Mouse (Mus musculus): ENCODE measurements around the gene Gusb.
A peak's percentile ranks its signal among the peaks of the same experiment; 100 is the strongest.
"Not testable (repeated sequence)": the region's sequence is repeated elsewhere in the genome, so short reads cannot be mapped to it uniquely, and the experiment has no call there.

Gene Gusb

GRCm38 (mm10) chr5:130002301-130003146 lies at the start of gene Gusb:
Gusb (minus strand) TSS chr5:130003049.
- peak; percentile 46 to 80 for DNase-seq (ENCODE audit: low spot score in 2 of 2)

GRCm38 (mm10) chr5:130052510-130052909 lies 49.7 kb upstream of the Gusb start:
- DNase-seq (ENCODE audit: low spot score in 2 of 2), result no peak

GRCm38 (mm10) chr5:130051073-130051860 lies 48.4 kb upstream of the Gusb start:
- no peak for DNase-seq (ENCODE audit: low spot score in 2 of 2)

GRCm38 (mm10) chr5:130050416-130050815 lies 47.6 kb upstream of the Gusb start:
- DNase-seq (ENCODE audit: low spot score in 2 of 2), result no peak

- no peak for DNase-seq (ENCODE audit: low spot score in 2 of 2)
These were observed 46.1 kb upstream of the Gusb start for GRCm38 (mm10) chr5:130048786-130049520.

DNA sequence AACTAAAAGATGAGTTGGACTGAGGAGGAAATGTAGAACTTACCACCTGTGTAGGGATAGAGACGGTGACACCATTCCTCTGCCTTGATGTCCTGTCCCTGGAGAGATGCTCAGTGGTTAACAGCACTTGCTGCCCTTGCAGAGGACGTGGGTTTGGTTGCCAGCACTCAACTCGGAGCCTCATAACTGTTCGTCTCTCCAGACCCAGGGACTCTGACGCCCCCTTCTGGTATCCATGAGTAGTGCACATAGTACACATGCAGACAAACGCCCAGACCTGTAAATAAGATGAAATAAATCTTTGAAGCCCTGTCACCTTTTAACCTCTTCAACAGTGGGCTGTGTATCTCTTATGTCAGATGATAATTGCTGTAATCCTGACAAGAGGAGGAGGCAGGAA lies 44.2 kb upstream of the Gusb start:
- DNase-seq (ENCODE audit: low spot score in 2 of 2), result no peak

DNA sequence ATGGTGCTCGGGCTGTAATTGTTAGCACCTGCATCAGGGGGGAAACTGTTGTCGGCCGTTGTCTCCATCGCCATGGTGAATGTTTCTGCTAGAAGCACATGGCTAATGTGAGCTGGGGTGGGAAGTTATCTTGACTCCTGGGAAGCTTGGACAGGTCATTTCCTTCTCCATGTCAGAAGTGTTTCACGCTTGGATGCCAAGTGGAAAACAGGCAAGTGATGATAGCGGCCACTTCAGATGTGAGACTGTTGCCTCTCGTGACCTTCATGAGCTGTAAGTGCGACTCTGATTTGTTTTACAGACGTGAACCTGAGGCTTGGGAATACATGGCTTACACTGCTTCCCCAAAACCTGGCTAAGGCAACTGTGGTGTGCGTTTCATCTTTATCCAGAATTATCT lies 43.7 kb upstream of the Gusb start:
- DNase-seq (ENCODE audit: low spot score in 2 of 2), result no peak

DNA sequence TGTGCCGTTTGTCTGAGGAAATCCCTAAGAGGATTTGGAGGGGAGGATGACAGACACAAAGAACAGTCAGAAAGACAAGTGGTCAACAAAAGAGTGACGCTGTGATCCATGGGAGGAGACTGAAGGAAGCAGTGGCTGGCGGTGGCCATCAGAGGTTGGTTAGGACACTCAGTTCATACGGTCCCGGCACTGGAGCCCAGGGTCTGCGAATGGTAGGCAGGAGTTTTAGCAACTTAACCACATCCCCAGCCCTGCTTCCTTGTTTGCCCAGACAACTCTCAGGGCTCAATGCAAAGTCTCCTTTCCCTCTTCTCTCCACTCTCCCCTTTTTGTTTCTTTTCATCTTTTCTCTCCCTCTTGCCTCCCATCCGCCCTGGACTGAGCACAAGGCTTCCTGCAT lies 43.3 kb upstream of the Gusb start:
- no peak for DNase-seq (ENCODE audit: low spot score in 2 of 2)

GRCm38 (mm10) chr5:130044201-130044695 lies 41.4 kb upstream of the Gusb start:
- peak in 1 of 2 experiments; percentile 61 for DNase-seq (ENCODE audit: low spot score in 2 of 2)

DNA sequence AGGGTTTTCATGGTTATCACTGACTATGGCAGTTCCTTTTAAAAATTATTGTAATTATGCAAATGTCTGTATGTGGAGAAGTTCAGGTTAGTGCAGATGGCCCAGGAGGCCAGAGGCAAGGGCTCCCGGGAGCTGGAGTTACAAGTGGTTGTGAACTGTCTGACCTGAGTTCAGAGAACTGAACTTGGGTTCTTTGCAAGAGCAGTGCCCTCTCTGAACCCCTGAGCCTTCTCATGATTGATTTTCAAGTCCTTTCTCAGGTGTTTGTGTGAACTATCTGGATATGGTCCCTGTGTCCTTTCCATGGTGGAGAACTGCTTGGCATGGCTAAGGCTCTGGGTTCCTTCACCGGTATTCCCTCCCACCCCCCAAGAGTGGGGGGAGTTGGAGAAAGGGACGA lies 40.9 kb upstream of the Gusb start:
- DNase-seq (ENCODE audit: low spot score in 2 of 2), result no peak

DNA sequence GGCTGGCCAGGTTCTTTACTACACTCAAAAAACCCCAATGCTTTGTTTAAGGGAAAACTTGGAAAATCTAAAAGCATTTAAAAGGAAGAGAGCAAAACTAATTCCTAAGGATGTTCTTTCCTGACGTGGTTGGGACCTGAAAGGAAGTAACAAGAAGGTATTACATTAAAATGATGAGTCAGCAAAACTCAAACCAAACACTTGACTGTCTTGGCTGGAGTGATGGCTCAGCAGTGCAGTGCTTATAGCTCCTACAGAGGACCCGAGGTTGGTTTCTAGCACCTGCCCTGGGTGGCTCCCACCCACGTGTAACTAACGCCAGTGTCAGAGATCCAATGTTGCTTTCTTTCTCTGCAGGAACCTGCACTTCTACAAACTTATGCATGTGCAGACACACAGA lies 38.4 kb upstream of the Gusb start:
- DNase-seq (ENCODE audit: low spot score in 2 of 2), result no peak

- DNase-seq (ENCODE audit: low spot score in 2 of 2), result no peak
These were observed 37.9 kb upstream of the Gusb start for GRCm38 (mm10) chr5:130040797-130041196.

DNA sequence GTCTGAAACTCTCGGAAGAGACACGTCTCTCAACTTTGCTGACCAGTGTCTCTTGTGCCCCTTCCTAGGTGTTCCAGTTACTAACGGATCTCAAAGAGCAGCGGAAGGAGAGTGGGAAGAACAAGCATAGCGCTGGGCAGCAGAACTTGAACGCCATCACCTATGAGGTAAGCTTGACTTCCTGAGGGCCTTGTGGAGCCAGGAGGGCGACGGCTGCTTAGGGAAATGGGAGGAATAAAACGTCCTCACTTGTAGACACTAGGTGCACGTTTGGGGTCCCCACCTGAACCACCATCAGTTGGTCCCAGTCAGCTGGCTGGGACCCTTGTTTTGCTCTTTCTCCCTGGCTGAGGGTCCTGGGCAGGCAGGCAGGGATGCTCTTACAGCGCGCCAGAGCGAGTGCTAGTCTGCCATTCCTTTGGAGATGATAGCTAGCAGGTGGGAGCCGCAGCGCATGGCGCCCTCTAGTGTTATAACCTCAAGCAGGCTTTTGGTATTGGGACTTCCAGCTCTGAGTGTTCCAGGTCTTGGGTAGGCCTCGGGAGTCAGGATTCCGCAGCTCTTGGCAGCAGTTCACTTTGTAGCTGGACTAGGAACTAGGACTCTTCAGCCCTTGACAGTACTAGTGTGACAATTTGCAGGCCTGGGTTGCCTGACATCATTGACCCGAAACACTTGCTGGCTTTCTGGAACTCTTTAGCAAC lies 35.1 kb upstream of the Gusb start:
- DNase-seq (ENCODE audit: low spot score in 2 of 2), result peak in 1 of 2 experiments; percentile 67

GRCm38 (mm10) chr5:130036300-130036699 lies 33.5 kb upstream of the Gusb start:
- DNase-seq (ENCODE audit: low spot score in 2 of 2), result not testable (repeated sequence)

DNA sequence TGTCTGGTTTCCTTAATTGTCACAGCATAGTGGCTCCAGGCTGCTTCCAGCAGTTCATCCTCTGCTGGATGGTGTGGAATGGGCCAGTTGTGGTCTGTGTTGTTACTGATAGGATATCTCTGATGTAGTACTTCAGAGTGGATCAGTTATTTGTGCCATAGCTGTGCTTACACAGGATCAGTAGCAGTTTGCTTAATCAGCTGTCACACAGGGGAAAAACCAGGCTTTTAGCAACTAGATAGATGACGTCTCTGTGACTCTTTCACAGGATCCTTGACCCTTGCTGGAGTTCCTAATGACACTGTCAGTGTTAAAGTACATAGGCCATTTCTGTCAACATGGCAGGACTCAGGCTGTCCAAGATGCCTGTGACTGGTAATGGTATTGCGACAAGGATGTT lies 31.0 kb upstream of the Gusb start:
- no peak for DNase-seq (ENCODE audit: low spot score in 2 of 2)

DNA sequence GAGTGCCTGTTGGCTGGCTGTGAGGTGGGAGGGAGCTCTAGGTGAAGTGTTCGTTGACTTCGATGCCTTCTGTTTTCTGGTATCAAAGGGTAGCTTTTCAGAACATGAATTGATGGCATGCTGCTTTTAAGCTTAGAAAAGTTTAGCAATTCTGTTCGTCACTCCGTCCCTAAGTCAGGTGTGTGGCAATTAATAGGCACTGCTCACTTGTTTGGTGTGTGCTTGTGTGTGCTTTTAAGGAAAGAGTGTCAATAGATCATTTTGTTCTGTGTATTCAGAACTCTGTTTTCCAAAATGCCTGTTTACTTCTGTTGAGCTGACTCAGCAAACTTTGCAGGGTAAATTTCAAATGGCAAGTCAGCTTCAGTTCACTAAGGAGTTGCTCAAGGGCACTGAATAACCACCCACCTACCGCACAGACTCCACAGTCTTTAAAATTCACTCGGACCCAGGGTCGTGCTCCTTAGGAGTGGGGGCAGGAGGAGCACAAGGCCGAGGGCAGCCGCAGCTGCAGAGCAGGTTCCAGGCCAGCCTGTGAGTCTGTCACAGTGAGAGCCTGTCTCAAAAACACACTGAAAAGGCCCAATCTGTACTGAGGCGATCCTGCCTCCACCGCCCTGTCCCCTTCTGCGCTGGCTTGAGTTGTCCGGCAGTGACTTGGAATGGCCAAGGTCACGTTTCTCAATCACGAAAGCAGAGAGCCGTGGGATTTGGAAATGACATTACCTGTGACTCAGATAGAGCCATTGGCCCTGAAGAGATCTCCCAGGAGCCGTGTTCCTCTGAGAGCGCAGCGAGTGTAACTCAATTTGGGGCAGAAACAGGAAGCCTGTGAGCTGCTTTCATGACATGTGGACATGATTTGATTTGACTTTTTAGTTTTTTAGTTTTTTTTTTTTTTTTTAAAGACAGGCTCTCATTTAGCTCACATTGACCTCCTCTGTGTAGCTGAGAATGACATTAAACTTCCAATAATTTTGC lies 28.9 kb upstream of the Gusb start:
- no peak for DNase-seq (ENCODE audit: low spot score in 2 of 2)

GRCm38 (mm10) chr5:130029142-130029897 lies 26.5 kb upstream of the Gusb start, which contains the start of the genes Asl and Crcp:
Asl (minus strand) TSS chr5:130029247.
Crcp (plus strand) TSS chr5:130029290.
- DNase-seq (ENCODE audit: low spot score in 2 of 2), result peak; percentile 54 to 83

DNA sequence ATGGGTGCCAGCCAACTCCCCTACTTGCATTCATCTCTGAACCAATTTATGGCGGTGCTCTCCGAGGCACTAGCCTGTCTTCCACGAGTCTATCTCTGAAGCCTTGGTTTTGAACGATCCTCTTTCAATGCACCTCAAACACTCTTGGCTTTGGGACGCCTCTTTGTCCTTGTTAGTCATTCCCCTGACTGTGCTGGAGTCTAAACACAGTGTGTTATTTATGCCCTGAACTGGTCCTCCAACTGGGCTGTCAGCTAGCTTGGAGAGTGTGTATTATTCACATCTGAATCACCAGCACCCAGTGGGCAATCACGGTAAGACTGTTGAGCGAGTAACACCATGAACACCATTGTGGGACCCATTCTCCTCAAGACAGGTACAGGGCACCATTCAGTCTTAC lies 24.8 kb upstream of the Gusb start:
- no peak for DNase-seq (ENCODE audit: low spot score in 2 of 2)

DNA sequence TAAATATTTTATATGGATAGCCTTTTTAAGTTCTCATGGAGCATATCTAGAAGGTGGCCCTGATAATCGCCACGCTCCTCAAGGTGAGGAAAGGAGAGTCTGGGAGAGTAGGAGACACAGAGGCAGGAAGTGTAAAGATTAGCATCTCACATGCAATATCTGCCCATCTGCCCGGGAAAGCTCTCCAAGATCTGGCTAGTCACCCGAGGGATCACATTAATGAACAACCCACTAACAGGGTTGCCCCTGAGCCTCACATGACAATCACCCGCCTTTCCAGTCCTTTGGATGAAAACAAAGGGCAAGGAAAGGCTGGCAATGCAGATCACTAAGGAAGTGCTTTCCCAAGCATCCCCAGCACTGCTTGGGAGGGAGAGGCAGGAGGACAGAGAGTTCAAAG lies 24.3 kb upstream of the Gusb start:
- DNase-seq (ENCODE audit: low spot score in 2 of 2), result no peak

Data from left cerebral cortex, adult 9 months (tissue).